Comparison of ENCODE assay signal across 50 mouse cellular contexts in the genomic region with DNA sequence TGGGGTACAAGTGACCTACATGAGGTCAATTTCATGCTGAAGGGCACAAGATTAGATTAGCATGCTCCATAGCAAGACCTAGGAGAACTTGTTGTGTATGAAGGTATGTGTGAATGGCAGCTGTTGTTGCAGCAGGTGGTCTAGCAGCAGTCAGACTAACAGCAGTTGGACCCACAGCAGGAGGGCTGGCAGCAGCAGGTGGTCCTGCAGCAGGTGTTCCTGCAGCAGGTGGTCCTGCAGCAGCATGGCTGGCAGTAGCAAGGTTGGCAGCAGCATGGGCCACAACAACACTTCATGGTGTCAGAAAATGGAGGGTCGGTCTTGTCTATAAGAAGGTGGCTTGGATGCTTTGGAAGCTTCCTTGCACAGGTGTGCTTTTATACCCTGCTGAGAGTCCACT. TPM values are rescaled to one million over a fixed set of nuclear protein-coding genes. Genes with fewer than 3 reads are reported as not detected.
"Had no signal": no experiment of that assay in that cellular context is flagged by ENCODE, and none has a peak within 500 bp of the region (broad histone marks: within the 10 kb centered on the region; RNA-seq: fewer than 3 reads in every experiment).

No protein-coding gene starts in this region.

- H3K36me3 ChIP-seq: heart, embryonic 12.5 days; heart, embryonic 13.5 days; heart, embryonic 15.5 days; hindbrain, embryonic 10.5 days; hindbrain, embryonic 12.5 days; hindbrain, embryonic 13.5 days; hindbrain, embryonic 15.5 days; intestine, embryonic 15.5 days; kidney, embryonic 15.5 days had no signal

- H3K4me2 ChIP-seq: heart, embryonic 12.5 days; heart, embryonic 13.5 days; heart, embryonic 15.5 days; hindbrain, embryonic 12.5 days; hindbrain, embryonic 13.5 days; hindbrain, embryonic 14.5 days; hindbrain, embryonic 15.5 days; intestine, embryonic 15.5 days; kidney, embryonic 15.5 days had no signal

- H3K4me1 ChIP-seq: heart, embryonic 12.5 days; heart, embryonic 13.5 days; heart, embryonic 15.5 days; hindbrain, embryonic 10.5 days; hindbrain, embryonic 12.5 days; hindbrain, embryonic 13.5 days; hindbrain, embryonic 15.5 days; intestine, embryonic 15.5 days; kidney, embryonic 15.5 days had no signal

- H3K4me3 ChIP-seq: heart, embryonic 12.5 days; heart, embryonic 13.5 days; heart, embryonic 15.5 days; hindbrain, embryonic 10.5 days; hindbrain, embryonic 12.5 days; hindbrain, embryonic 13.5 days; hindbrain, embryonic 15.5 days; intestine, embryonic 15.5 days; kidney, embryonic 15.5 days; layer of hippocampus, adult 2 months; left cerebral cortex, adult 2 months had no signal

- ATAC-seq: hindbrain, postnatal 0 days; inflammation-experienced regulatory T-cells, adult 6 months; intestine, embryonic 15.5 days; intestine, embryonic 16.5 days; intestine, postnatal 0 days had no signal

- H3K9me3 ChIP-seq: heart, embryonic 13.5 days; heart, embryonic 15.5 days; hindbrain, embryonic 10.5 days; hindbrain, embryonic 12.5 days; hindbrain, embryonic 13.5 days; hindbrain, embryonic 15.5 days; intestine, embryonic 15.5 days; kidney, embryonic 15.5 days had no signal

- H3K27me3 ChIP-seq: heart, embryonic 12.5 days; heart, embryonic 13.5 days; heart, embryonic 15.5 days; hindbrain, embryonic 12.5 days; hindbrain, embryonic 13.5 days; hindbrain, embryonic 15.5 days; intestine, embryonic 15.5 days; kidney, embryonic 15.5 days had no signal

- H3K27ac ChIP-seq: heart, embryonic 13.5 days; heart, embryonic 15.5 days; hindbrain, embryonic 10.5 days; hindbrain, embryonic 12.5 days; hindbrain, embryonic 13.5 days; hindbrain, embryonic 14.5 days; hindbrain, embryonic 15.5 days; hindbrain, postnatal 0 days; intestine, embryonic 15.5 days; kidney, embryonic 15.5 days; kidney, postnatal 0 days; layer of hippocampus, adult 2 months; left cerebral cortex, adult 2 months had no signal

- H3K9ac ChIP-seq: heart, embryonic 12.5 days; heart, embryonic 13.5 days; heart, embryonic 15.5 days; hindbrain, embryonic 12.5 days; hindbrain, embryonic 13.5 days; hindbrain, embryonic 14.5 days; hindbrain, embryonic 15.5 days; intestine, embryonic 15.5 days; kidney, embryonic 15.5 days had no signal

- DNase-seq: heart, postnatal 10 days; heart, postnatal 14 days; heart, postnatal 36 days; heart, postnatal 4 days; kidney, adult 11 months; kidney, adult 18-20 months; kidney, adult 2 months; kidney, adult 8-10 months; kidney, adult 9 months; kidney, postnatal 10 days; kidney, postnatal 14 days; kidney, postnatal 25 days; kidney, postnatal 36 days; kidney, postnatal 4 days; layer of hippocampus, adult 9-11 months; layer of hippocampus, postnatal 36 days had no signal

RNA-seq across cellular contexts. Expression of a gene that starts 13.8 kb away (rescaled TPM):
- total RNA-seq: heart, postnatal 10 days; heart, postnatal 14 days; heart, postnatal 25 days; heart, postnatal 36 days; heart, postnatal 4 days; hematopoietic stem cell, adult 5-6 weeks; hindbrain, postnatal 0 days; layer of hippocampus, adult 18-20 months; layer of hippocampus, adult 2 months; layer of hippocampus, adult 8-10 months; layer of hippocampus, postnatal 10 days; layer of hippocampus, postnatal 14 days; layer of hippocampus, postnatal 25 days; layer of hippocampus, postnatal 36 days; left cerebral cortex, adult 18-20 months; left cerebral cortex, adult 2 months; left cerebral cortex, adult 8-10 months had no signal
- polyA plus RNA-seq: heart, embryonic 12.5 days; heart, embryonic 13.5 days; heart, embryonic 14.5 days; heart, embryonic 15.5 days; heart, embryonic 16.5 days; heart, postnatal 0 days; hindbrain, embryonic 10.5 days; hindbrain, embryonic 11.5 days; hindbrain, embryonic 12.5 days; hindbrain, embryonic 13.5 days; hindbrain, embryonic 14.5 days; hindbrain, embryonic 15.5 days; hindbrain, postnatal 0 days; inflammation-experienced regulatory T-cells, adult 6 months; intestine, embryonic 14.5 days; intestine, embryonic 15.5 days; intestine, embryonic 16.5 days; intestine, postnatal 0 days; kidney, adult 2 months; kidney, embryonic 14.5 days; kidney, embryonic 15.5 days; kidney, embryonic 16.5 days; kidney, postnatal 0 days; large intestine, adult 2 months had no signal

RNA-seq across cellular contexts. Expression of a gene that starts 21.6 kb away (rescaled TPM):
- total RNA-seq: heart, postnatal 10 days; heart, postnatal 14 days; heart, postnatal 25 days; heart, postnatal 36 days; heart, postnatal 4 days; hematopoietic stem cell, adult 5-6 weeks; hindbrain, postnatal 0 days; layer of hippocampus, adult 18-20 months; layer of hippocampus, adult 2 months; layer of hippocampus, adult 8-10 months; layer of hippocampus, postnatal 10 days; layer of hippocampus, postnatal 14 days; layer of hippocampus, postnatal 25 days; layer of hippocampus, postnatal 36 days; left cerebral cortex, adult 18-20 months; left cerebral cortex, adult 2 months; left cerebral cortex, adult 8-10 months had no signal
- polyA plus RNA-seq: heart, embryonic 12.5 days; heart, embryonic 13.5 days; heart, embryonic 14.5 days; heart, embryonic 15.5 days; heart, embryonic 16.5 days; heart, postnatal 0 days; hindbrain, embryonic 10.5 days; hindbrain, embryonic 11.5 days; hindbrain, embryonic 12.5 days; hindbrain, embryonic 13.5 days; hindbrain, embryonic 14.5 days; hindbrain, embryonic 15.5 days; hindbrain, postnatal 0 days; inflammation-experienced regulatory T-cells, adult 6 months; intestine, embryonic 14.5 days; intestine, embryonic 15.5 days; intestine, embryonic 16.5 days; intestine, postnatal 0 days; kidney, adult 2 months; kidney, embryonic 14.5 days; kidney, embryonic 15.5 days; kidney, embryonic 16.5 days; kidney, postnatal 0 days; large intestine, adult 2 months had no signal

RNA-seq across cellular contexts. Expression of a gene that starts 24.8 kb away (rescaled TPM):
- total RNA-seq: heart, postnatal 10 days; heart, postnatal 14 days; heart, postnatal 25 days; heart, postnatal 36 days; heart, postnatal 4 days; hematopoietic stem cell, adult 5-6 weeks; hindbrain, postnatal 0 days; layer of hippocampus, adult 18-20 months; layer of hippocampus, adult 2 months; layer of hippocampus, adult 8-10 months; layer of hippocampus, postnatal 10 days; layer of hippocampus, postnatal 14 days; layer of hippocampus, postnatal 25 days; layer of hippocampus, postnatal 36 days; left cerebral cortex, adult 18-20 months; left cerebral cortex, adult 2 months; left cerebral cortex, adult 8-10 months had no signal
- polyA plus RNA-seq: heart, embryonic 12.5 days; heart, embryonic 13.5 days; heart, embryonic 14.5 days; heart, embryonic 15.5 days; heart, embryonic 16.5 days; heart, postnatal 0 days; hindbrain, embryonic 10.5 days; hindbrain, embryonic 11.5 days; hindbrain, embryonic 12.5 days; hindbrain, embryonic 13.5 days; hindbrain, embryonic 14.5 days; hindbrain, embryonic 15.5 days; hindbrain, postnatal 0 days; inflammation-experienced regulatory T-cells, adult 6 months; intestine, embryonic 14.5 days; intestine, embryonic 15.5 days; intestine, embryonic 16.5 days; intestine, postnatal 0 days; kidney, adult 2 months; kidney, embryonic 14.5 days; kidney, embryonic 15.5 days; kidney, embryonic 16.5 days; kidney, postnatal 0 days; large intestine, adult 2 months had no signal

RNA-seq across cellular contexts. Expression of a gene that starts 26.1 kb away (rescaled TPM):
- total RNA-seq: heart, postnatal 10 days; heart, postnatal 14 days; heart, postnatal 25 days; heart, postnatal 36 days; heart, postnatal 4 days; hematopoietic stem cell, adult 5-6 weeks; hindbrain, postnatal 0 days; layer of hippocampus, adult 18-20 months; layer of hippocampus, adult 2 months; layer of hippocampus, adult 8-10 months; layer of hippocampus, postnatal 10 days; layer of hippocampus, postnatal 14 days; layer of hippocampus, postnatal 25 days; layer of hippocampus, postnatal 36 days; left cerebral cortex, adult 18-20 months; left cerebral cortex, adult 2 months; left cerebral cortex, adult 8-10 months had no signal
- polyA plus RNA-seq: heart, embryonic 12.5 days; heart, embryonic 13.5 days; heart, embryonic 14.5 days; heart, embryonic 15.5 days; heart, embryonic 16.5 days; heart, postnatal 0 days; hindbrain, embryonic 10.5 days; hindbrain, embryonic 11.5 days; hindbrain, embryonic 12.5 days; hindbrain, embryonic 13.5 days; hindbrain, embryonic 14.5 days; hindbrain, embryonic 15.5 days; hindbrain, postnatal 0 days; inflammation-experienced regulatory T-cells, adult 6 months; intestine, embryonic 14.5 days; intestine, embryonic 15.5 days; intestine, embryonic 16.5 days; intestine, postnatal 0 days; kidney, adult 2 months; kidney, embryonic 14.5 days; kidney, embryonic 15.5 days; kidney, embryonic 16.5 days; kidney, postnatal 0 days; large intestine, adult 2 months had no signal

RNA-seq across cellular contexts. Expression of a gene that starts 34.4 kb away (rescaled TPM):
- total RNA-seq: heart, postnatal 10 days; heart, postnatal 14 days; heart, postnatal 25 days; heart, postnatal 36 days; heart, postnatal 4 days; hematopoietic stem cell, adult 5-6 weeks; hindbrain, postnatal 0 days; layer of hippocampus, adult 18-20 months; layer of hippocampus, adult 2 months; layer of hippocampus, adult 8-10 months; layer of hippocampus, postnatal 10 days; layer of hippocampus, postnatal 14 days; layer of hippocampus, postnatal 25 days; layer of hippocampus, postnatal 36 days; left cerebral cortex, adult 18-20 months; left cerebral cortex, adult 2 months; left cerebral cortex, adult 8-10 months had no signal
- polyA plus RNA-seq: heart, embryonic 12.5 days; heart, embryonic 13.5 days; heart, embryonic 14.5 days; heart, embryonic 15.5 days; heart, embryonic 16.5 days; heart, postnatal 0 days; hindbrain, embryonic 10.5 days; hindbrain, embryonic 11.5 days; hindbrain, embryonic 12.5 days; hindbrain, embryonic 13.5 days; hindbrain, embryonic 14.5 days; hindbrain, embryonic 15.5 days; hindbrain, postnatal 0 days; inflammation-experienced regulatory T-cells, adult 6 months; intestine, embryonic 14.5 days; intestine, embryonic 15.5 days; intestine, embryonic 16.5 days; intestine, postnatal 0 days; kidney, adult 2 months; kidney, embryonic 14.5 days; kidney, embryonic 15.5 days; kidney, embryonic 16.5 days; kidney, postnatal 0 days; large intestine, adult 2 months had no signal
